In the genomic region with DNA sequence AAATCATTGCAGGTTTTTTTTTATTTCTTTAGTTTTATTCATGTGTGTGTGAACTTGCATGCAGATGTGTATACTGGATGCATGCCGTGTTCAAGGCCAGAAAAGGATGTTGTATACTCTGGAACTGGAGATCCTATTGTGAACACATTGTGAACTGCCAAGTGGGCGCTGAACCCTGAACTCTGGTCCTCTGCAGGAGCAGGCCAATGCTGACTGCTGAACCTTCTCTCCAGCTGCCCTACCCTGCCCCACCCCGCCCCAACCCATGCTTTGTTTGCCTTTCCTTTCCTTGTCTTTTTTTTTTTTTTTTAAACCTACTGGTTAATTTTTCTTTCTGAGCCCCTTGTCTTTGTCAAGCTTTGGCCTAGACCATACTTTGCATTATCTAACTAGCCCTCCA, we compare ENCODE assay signal across 34 mouse cellular contexts. TPM values are rescaled to one million over a fixed set of nuclear protein-coding genes. Genes with fewer than 3 reads are reported as not detected.
DNase-seq lines count a peak whose midpoint lies in the region; ATAC-seq lines count a peak whose summit lies in the region.
"Had no signal": no experiment of that assay in that cellular context is flagged by ENCODE, and none has a peak within 500 bp of the region (broad histone marks: within the 10 kb centered on the region; RNA-seq: fewer than 3 reads in every experiment).

No protein-coding gene starts in this region.

- H3K36me3 ChIP-seq in intestine, embryonic 15.5 days, result no peaks in the 10 kb centered on the region
- no peaks in the 10 kb centered on the region for H3K36me3 ChIP-seq in intestine, embryonic 16.5 days (ENCODE audit: control insufficient read depth, insufficient read depth, low read length)
- H3K36me3 ChIP-seq in stomach, embryonic 16.5 days (ENCODE audit: control insufficient read depth, insufficient read depth, low read length), result no peaks in the 10 kb centered on the region
- H3K36me3 ChIP-seq: embryonic facial prominence, embryonic 12.5 days; embryonic facial prominence, embryonic 15.5 days; heart, embryonic 12.5 days; heart, embryonic 15.5 days; hindbrain, embryonic 10.5 days had no signal

- peaks cover 17% of the 10 kb centered on the region; the same call in 1 of the 2 replicates for H3K4me1 ChIP-seq in intestine, embryonic 15.5 days (replicated peaks)
- peaks cover 22% of the 10 kb centered on the region for H3K4me1 ChIP-seq in intestine, embryonic 16.5 days (ENCODE audit: control insufficient read depth, insufficient read depth, low read length)
- peaks cover 8% of the 10 kb centered on the region for H3K4me1 ChIP-seq in stomach, embryonic 16.5 days (ENCODE audit: control insufficient read depth, insufficient read depth, low read length)
- H3K4me1 ChIP-seq: embryonic facial prominence, embryonic 12.5 days; embryonic facial prominence, embryonic 15.5 days; hindbrain, embryonic 10.5 days had no signal

- no peaks in the 10 kb centered on the region for H3K9me3 ChIP-seq in intestine, embryonic 15.5 days
- H3K9me3 ChIP-seq in intestine, embryonic 16.5 days (ENCODE audit: control insufficient read depth, low read length), result no peaks in the 10 kb centered on the region; the same call in 1 of the 2 replicates
- no peaks in the 10 kb centered on the region for H3K9me3 ChIP-seq in stomach, embryonic 16.5 days (replicated peaks; ENCODE audit: control insufficient read depth, low read length)
- H3K9me3 ChIP-seq: embryonic facial prominence, embryonic 12.5 days; embryonic facial prominence, embryonic 15.5 days; heart, embryonic 15.5 days; hindbrain, embryonic 10.5 days had no signal

- H3K27me3 ChIP-seq in intestine, embryonic 15.5 days (replicated peaks), result no peaks in the 10 kb centered on the region
- H3K27me3 ChIP-seq in intestine, embryonic 16.5 days (replicated peaks; ENCODE audit: control insufficient read depth, insufficient read depth, low read length), result no peaks in the 10 kb centered on the region
- no peaks in the 10 kb centered on the region for H3K27me3 ChIP-seq in stomach, embryonic 16.5 days (ENCODE audit: control insufficient read depth, insufficient read depth, low read length)
- H3K27me3 ChIP-seq: embryonic facial prominence, embryonic 12.5 days; embryonic facial prominence, embryonic 15.5 days; heart, embryonic 12.5 days; heart, embryonic 15.5 days had no signal

- ATAC-seq in intestine, embryonic 15.5 days, result peak; percentile 69
- peak; percentile 81 for ATAC-seq in intestine, embryonic 16.5 days
- ATAC-seq in stomach, embryonic 16.5 days (ENCODE audit: insufficient read depth, low FRiP score), result peak; percentile 48; the same call in 1 of the 2 replicates
- ATAC-seq: CD4-positive, CD25-positive, alpha-beta regulatory T cell, adult 4 months; forebrain, embryonic 14.5 days; forebrain, postnatal 0 days had no signal

- DNase-seq in kidney, postnatal 36 days, result peak; percentile 32 to 60
- DNase-seq in kidney, postnatal 4 days, result no peak
- DNase-seq in spleen, postnatal 36 days (ENCODE audit: low spot score in 2 of 2), result no peak
- no peak for DNase-seq in layer of hippocampus, adult 18-20 months (ENCODE audit: low spot score in 2 of 2)
- no peak for DNase-seq in thymus, postnatal 14 days
- DNase-seq: adrenal gland, adult 2 months; adrenal gland, postnatal 14 days; cerebellum, adult 11 months; cerebellum, adult 2 months; cerebellum, adult 9-11 months; cerebellum, postnatal 25 days; forebrain, postnatal 0 days; gastrocnemius, postnatal 25 days; heart, adult 18-20 months; heart, postnatal 10 days; heart, postnatal 36 days had no signal

- no peak overlapping the region for H3K4me3 ChIP-seq in intestine, embryonic 15.5 days (replicated peaks)
- no peak overlapping the region for H3K4me3 ChIP-seq in intestine, embryonic 16.5 days (ENCODE audit: low read length)
- H3K4me3 ChIP-seq in stomach, embryonic 16.5 days (replicated peaks; ENCODE audit: low read length), result no peak overlapping the region
- H3K4me3 ChIP-seq: embryonic facial prominence, embryonic 12.5 days; embryonic facial prominence, embryonic 15.5 days; heart, embryonic 12.5 days; heart, embryonic 15.5 days; hindbrain, embryonic 10.5 days had no signal

- H3K27ac ChIP-seq in intestine, embryonic 15.5 days, result peak overlapping the region; percentile 37; the same call in 1 of the 2 replicates
- peak overlapping the region; percentile 57; the same call in 1 of the 2 replicates for H3K27ac ChIP-seq in intestine, embryonic 16.5 days (ENCODE audit: low read length)
- 0 out of 2 replicates have a peak overlapping the region, but pooled peaks have one; percentile 8 for H3K27ac ChIP-seq in stomach, embryonic 16.5 days (ENCODE audit: low read length)
- H3K27ac ChIP-seq: embryonic facial prominence, embryonic 12.5 days; embryonic facial prominence, embryonic 15.5 days; heart, embryonic 15.5 days; hindbrain, embryonic 10.5 days had no signal

- WGBS in intestine, embryonic 15.5 days, result 77% methylated on average over 3 of the region's 3 CpGs
- WGBS in intestine, embryonic 16.5 days, result 67% methylated on average over 3 of the region's 3 CpGs
- 61% methylated on average over 3 of the region's 3 CpGs for WGBS in stomach, embryonic 16.5 days

- H3K4me2 ChIP-seq in intestine, embryonic 15.5 days (replicated peaks), result no peak overlapping the region
- H3K4me2 ChIP-seq in intestine, embryonic 16.5 days (ENCODE audit: low read depth, low read length), result no peak overlapping the region
- no peak overlapping the region for H3K4me2 ChIP-seq in stomach, embryonic 16.5 days (ENCODE audit: low read depth, low read length)
- H3K4me2 ChIP-seq: embryonic facial prominence, embryonic 12.5 days; embryonic facial prominence, embryonic 15.5 days; heart, embryonic 12.5 days; heart, embryonic 15.5 days had no signal

- H3K9ac ChIP-seq in intestine, embryonic 15.5 days, result no peak overlapping the region
- no peak overlapping the region for H3K9ac ChIP-seq in intestine, embryonic 16.5 days (ENCODE audit: low read depth, low read length)
- H3K9ac ChIP-seq in stomach, embryonic 16.5 days (ENCODE audit: low read length), result no peak overlapping the region
- H3K9ac ChIP-seq: embryonic facial prominence, embryonic 12.5 days; embryonic facial prominence, embryonic 15.5 days; forebrain, postnatal 0 days; heart, embryonic 12.5 days; heart, embryonic 15.5 days had no signal

RNA-seq across cellular contexts. Expression of a gene that starts 17.6 kb away (rescaled TPM):
- 62.7 and 65.7 TPM in 2 replicates for polyA plus RNA-seq in intestine, embryonic 15.5 days (2015; fragmentation: Nextera tagmentation; extraction: Ambion mirVana)
- 59.1 and 61.4 TPM in 2 replicates for polyA plus RNA-seq in intestine, embryonic 16.5 days (2015; fragmentation: Nextera tagmentation; extraction: Ambion mirVana)
- polyA plus RNA-seq in stomach, embryonic 16.5 days (2015; fragmentation: Nextera tagmentation; extraction: Ambion mirVana), result 69.6 and 72.9 TPM in 2 replicates
- total RNA-seq in layer of hippocampus, adult 18-20 months (2021), result 10 to 100 TPM; 80.8 to 86.1 TPM

RNA-seq across cellular contexts. Expression of a gene that starts 29.0 kb away (rescaled TPM):
- polyA plus RNA-seq in intestine, embryonic 15.5 days (2015; fragmentation: Nextera tagmentation; extraction: Ambion mirVana), result 4.7 and 14.8 TPM in 2 replicates
- 16.0 and 16.4 TPM in 2 replicates for polyA plus RNA-seq in intestine, embryonic 16.5 days (2015; fragmentation: Nextera tagmentation; extraction: Ambion mirVana)
- polyA plus RNA-seq in stomach, embryonic 16.5 days (2015; fragmentation: Nextera tagmentation; extraction: Ambion mirVana), result 12.1 and 21.3 TPM in 2 replicates
- total RNA-seq in layer of hippocampus, adult 18-20 months (2021), result 100 to 1,000 TPM; 118 to 138 TPM

RNA-seq across cellular contexts. Expression of a gene that starts 41.4 kb away (rescaled TPM):
- polyA plus RNA-seq in intestine, embryonic 15.5 days (2015; fragmentation: Nextera tagmentation; extraction: Ambion mirVana), result not detected in 2 replicates
- polyA plus RNA-seq in intestine, embryonic 16.5 days (2015; fragmentation: Nextera tagmentation; extraction: Ambion mirVana), result not detected in 2 replicates
- polyA plus RNA-seq in stomach, embryonic 16.5 days (2015; fragmentation: Nextera tagmentation; extraction: Ambion mirVana), result not detected in 2 replicates
- total RNA-seq in layer of hippocampus, adult 18-20 months (2021), result not detected
- total RNA-seq: adrenal gland, adult 2 months; adrenal gland, postnatal 14 days; adrenal gland, postnatal 4 days; common myeloid progenitor, adult 5-6 weeks; forebrain, postnatal 0 days; gastrocnemius, adult 8-10 months; gastrocnemius, postnatal 25 days; heart, adult 18-20 months; heart, postnatal 10 days; heart, postnatal 36 days; MEL had no signal
- polyA plus RNA-seq: adrenal gland, adult 2 months; C2C12; CD4-positive, CD25-positive, alpha-beta regulatory T cell, adult 4 months; cerebellum, adult 2 months; embryonic facial prominence, embryonic 12.5 days; embryonic facial prominence, embryonic 15.5 days; forebrain, embryonic 11.5 days; forebrain, embryonic 14.5 days; forebrain, postnatal 0 days; frontal cortex, adult 2 months; gonadal fat pad, adult 2 months; heart, embryonic 15.5 days; hindbrain, embryonic 10.5 days had no signal

RNA-seq across cellular contexts. Expression of a gene that starts 47.3 kb away (rescaled TPM):
- polyA plus RNA-seq in intestine, embryonic 15.5 days (2015; fragmentation: Nextera tagmentation; extraction: Ambion mirVana), result 53.3 and 57.4 TPM in 2 replicates
- 36.8 and 42.4 TPM in 2 replicates for polyA plus RNA-seq in intestine, embryonic 16.5 days (2015; fragmentation: Nextera tagmentation; extraction: Ambion mirVana)
- 155 and 197 TPM in 2 replicates for polyA plus RNA-seq in stomach, embryonic 16.5 days (2015; fragmentation: Nextera tagmentation; extraction: Ambion mirVana)
- under 1 TPM; 0.67 to 0.96 TPM for total RNA-seq in layer of hippocampus, adult 18-20 months (2021)
- total RNA-seq: adrenal gland, adult 2 months; common myeloid progenitor, adult 5-6 weeks; gastrocnemius, adult 8-10 months; gastrocnemius, postnatal 25 days; MEL had no signal
- polyA plus RNA-seq: C2C12 had no signal

RNA-seq across cellular contexts. Expression of a gene that starts 54.1 kb away (rescaled TPM):
- 9.4 and 18.5 TPM in 2 replicates for polyA plus RNA-seq in intestine, embryonic 15.5 days (2015; fragmentation: Nextera tagmentation; extraction: Ambion mirVana)
- 9.8 and 11.9 TPM in 2 replicates for polyA plus RNA-seq in intestine, embryonic 16.5 days (2015; fragmentation: Nextera tagmentation; extraction: Ambion mirVana)
- 17.2 and 19.2 TPM in 2 replicates for polyA plus RNA-seq in stomach, embryonic 16.5 days (2015; fragmentation: Nextera tagmentation; extraction: Ambion mirVana)
- total RNA-seq in layer of hippocampus, adult 18-20 months (2021), result 1 to 10 TPM; 5.4 to 9.9 TPM
- polyA plus RNA-seq: CD4-positive, CD25-positive, alpha-beta regulatory T cell, adult 4 months had no signal

Comparison
In these comparisons a context has a peak if more than half of its experiments do, and no peak if none do; other contexts are left out.
1. DNase-seq: peak in kidney, postnatal 36 days (2 of 2); none in kidney, postnatal 4 days (0 of 2), spleen, postnatal 36 days (0 of 2), layer of hippocampus, adult 18-20 months (0 of 2) and thymus, postnatal 14 days (single experiment).
2. Peak in every context shown above with its lines, with median percentiles within 50 percentile points of each other: ATAC-seq and H3K27ac ChIP-seq.